Mouse (Mus musculus) cerebellum, adult 11 months (tissue): Measurements from ENCODE around the gene Pinlyp.
A peak's percentile ranks its signal among the peaks of the same experiment; 100 is the strongest.
"Not testable (repeated sequence)": the region's sequence is repeated elsewhere in the genome, so short reads cannot be mapped to it uniquely, and the experiment has no call there.

ENCODE experiments used
- DNase-seq: peaks from one replicate; pipeline ENCODE4 v3.0.0; 2022

Pinlyp gene

GRCm38 (mm10) chr7:24519130-24519529 is 26.8 kb downstream of the Pinlyp start:
- DNase-seq: no peak

- no peak for DNase-seq
These were observed 28.3 kb downstream of the Pinlyp start for GRCm38 (mm10) chr7:24517654-24518053.

- no peak for DNase-seq
These were observed 28.8 kb downstream of the Pinlyp start for GRCm38 (mm10) chr7:24517077-24517476.

- DNase-seq: not testable (repeated sequence)
These were observed 29.6 kb downstream of the Pinlyp start for GRCm38 (mm10) chr7:24516319-24516718.

- DNase-seq: no peak
These were observed 33.6 kb downstream of the Pinlyp start, which contains the start of gene AC161166.1 for GRCm38 (mm10) chr7:24512355-24512754. AC161166.1 (minus strand) TSS chr7:24512455.

GRCm38 (mm10) chr7:24507726-24508114 is 38.2 kb downstream of the Pinlyp start:
- peak; percentile 41 for DNase-seq

GRCm38 (mm10) chr7:24506838-24507725 is 38.8 kb downstream of the Pinlyp start, which contains the start of gene Zfp428:
Zfp428 (plus strand) TSS chr7:24507006.
- DNase-seq: peak; percentile 86

DNA sequence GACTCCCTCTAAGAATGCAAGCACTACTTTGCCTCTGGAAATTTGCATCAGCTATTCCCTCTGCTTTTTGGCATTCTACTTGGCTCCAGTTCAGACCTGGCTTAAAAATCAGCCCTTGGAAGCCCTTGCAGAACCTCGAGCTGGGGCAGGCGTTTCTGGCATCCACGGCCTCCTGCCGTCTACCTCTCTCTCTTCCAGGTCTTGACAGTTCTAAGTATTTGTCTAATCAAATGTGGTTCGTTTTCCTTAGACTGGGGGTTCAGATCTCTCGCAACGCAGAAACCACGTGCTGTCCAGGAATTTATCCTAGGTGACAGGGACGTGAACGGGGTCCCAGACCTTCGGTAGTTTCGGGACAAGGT is 39.5 kb downstream of the Pinlyp start:
- peak; percentile 73 for DNase-seq

GRCm38 (mm10) chr7:24506065-24506459 is 39.9 kb downstream of the Pinlyp start:
- peak; percentile 49 for DNase-seq

GRCm38 (mm10) chr7:24505447-24506064 is 40.4 kb downstream of the Pinlyp start:
- DNase-seq: no peak

GRCm38 (mm10) chr7:24504868-24505267 is 41.0 kb downstream of the Pinlyp start:
- DNase-seq: no peak

- DNase-seq: no peak
These were observed 41.9 kb downstream of the Pinlyp start for GRCm38 (mm10) chr7:24504004-24504403.

DNA sequence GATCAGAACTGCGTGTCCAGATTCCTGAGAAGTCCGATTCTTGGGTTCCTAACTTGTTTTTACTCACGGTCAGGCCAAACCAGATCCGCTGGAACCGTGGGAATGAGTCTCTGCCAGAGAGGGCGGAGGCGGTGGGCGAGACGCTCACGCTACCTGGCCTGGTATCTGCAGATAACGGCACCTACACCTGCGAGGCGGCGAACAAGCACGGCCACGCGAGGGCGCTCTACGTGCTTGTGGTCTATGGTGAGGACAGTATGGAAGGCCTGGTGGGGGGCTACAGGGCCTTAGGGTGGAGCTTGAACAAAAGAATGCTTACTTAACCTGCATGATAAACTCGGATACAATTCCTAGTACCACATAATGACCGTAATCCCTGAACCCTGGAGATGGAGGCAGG is 44.4 kb downstream of the Pinlyp start:
- DNase-seq: no peak

DNA sequence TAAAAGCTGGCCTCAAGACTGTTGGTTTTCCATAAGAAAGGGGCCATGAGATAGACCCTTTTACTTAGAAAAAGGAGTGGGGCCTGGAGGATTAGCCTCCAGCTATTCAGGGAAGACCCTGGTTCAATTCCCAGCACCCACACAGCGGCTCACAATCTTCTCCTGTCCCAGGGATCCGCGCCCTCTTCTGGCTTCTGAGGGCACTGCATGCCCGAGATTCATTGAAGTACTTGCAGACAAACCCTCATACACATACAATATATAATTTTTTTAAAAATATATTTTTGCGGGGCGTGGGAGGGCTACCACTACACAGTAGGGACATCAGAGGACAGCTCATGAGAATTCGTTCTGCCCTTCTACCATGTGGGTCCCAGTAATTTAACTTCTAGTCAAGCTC is 45.0 kb downstream of the Pinlyp start:
- DNase-seq: no peak

DNA sequence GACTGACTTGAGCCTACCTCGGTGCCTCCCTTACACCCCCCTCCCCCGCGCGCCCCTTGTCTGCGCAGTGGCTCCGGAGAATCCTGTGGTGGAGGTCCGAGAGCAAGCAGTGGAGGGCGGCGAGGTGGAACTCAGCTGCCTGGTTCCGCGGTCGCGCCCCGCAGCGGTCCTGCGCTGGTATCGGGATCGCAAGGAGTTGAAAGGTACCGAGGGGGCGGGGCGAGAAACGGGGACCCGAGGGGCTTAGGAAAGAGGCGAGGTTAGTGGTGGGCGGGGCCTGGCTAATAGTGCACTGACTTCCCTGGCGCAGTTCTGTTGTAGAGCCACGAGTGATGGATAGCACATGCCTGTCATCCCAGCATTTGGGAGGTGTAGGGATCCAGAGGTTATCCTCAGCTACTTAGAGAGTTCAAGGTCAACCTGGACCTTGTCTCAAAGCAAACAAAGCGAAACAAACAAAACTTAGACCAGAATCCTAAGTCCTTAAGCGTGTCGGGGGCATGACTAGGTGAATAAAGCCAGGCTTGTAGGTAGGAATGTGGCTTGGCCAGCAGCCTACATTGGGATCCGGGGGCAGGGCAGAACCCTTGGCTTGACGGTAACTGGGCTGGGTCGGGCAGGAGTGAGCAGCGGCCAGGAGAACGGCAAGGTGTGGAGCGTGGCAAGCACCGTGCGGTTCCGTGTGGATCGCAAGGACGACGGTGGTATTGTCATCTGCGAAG is 45.9 kb downstream of the Pinlyp start:
- DNase-seq: no peak
